Mouse (Mus musculus) C2C12 (cell line): ENCODE results near the gene Cipc.

ENCODE experiments used
- CTCF ChIP-seq: IDR thresholded peaks from one replicate; pipeline ENCODE4 v1.5.1; 2011; ENCODE audit not compliant: control insufficient read depth, insufficient read depth, insufficient read length
- FOSL1 ChIP-seq: IDR thresholded peaks from one replicate; pipeline ENCODE4 v1.8.0; 2011; ENCODE audit warnings: mild to moderate bottlenecking, low read length; ENCODE audit not compliant: poor library complexity, insufficient read depth, severe bottlenecking
- MAX ChIP-seq: IDR thresholded peaks from one replicate; pipeline ENCODE4 v1.6.1; 2011; ENCODE audit warnings: mild to moderate bottlenecking, control low read depth
- MYOD1 ChIP-seq: IDR thresholded peaks from one replicate; pipeline ENCODE4 v1.6.1; 2011; ENCODE audit warnings: low read depth; ENCODE audit not compliant: control insufficient read depth, insufficient read length
- USF1 ChIP-seq: IDR thresholded peaks from one replicate; pipeline ENCODE4 v1.6.1; 2011; ENCODE audit warnings: low read depth, mild to moderate bottlenecking, control low read depth, moderate library complexity

DNA sequence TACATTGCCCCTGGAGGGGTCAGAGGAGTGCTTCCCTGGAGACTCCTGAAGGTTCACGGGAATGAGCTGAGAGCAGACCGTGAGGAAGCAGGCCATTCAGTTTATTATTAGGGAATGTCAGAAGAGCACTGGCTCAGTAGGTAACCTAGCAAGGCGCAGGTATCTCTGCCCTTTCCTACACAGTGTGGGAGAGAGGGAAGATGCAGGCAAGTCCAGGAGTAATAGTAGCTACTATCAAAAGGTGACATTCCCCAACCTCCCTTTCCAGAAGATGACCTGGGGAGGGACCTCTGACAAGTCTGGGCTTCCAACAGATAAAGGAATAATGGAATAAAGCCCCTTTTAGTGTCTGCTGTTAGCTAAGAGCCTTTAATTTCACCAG is 22.4 kb downstream of the Cipc start:
- TF ChIP-seq CTCF: no peak
- no peak for TF ChIP-seq FOSL1
- no peak for TF ChIP-seq MAX
- no peak for TF ChIP-seq USF1
- TF ChIP-seq MYOD1: no peak
